Mouse (Mus musculus): ENCODE measurements around the gene Txnip.

- TF ChIP-seq CTCF (IDR thresholded peaks at IDR 0.05; ENCODE audit: control insufficient read depth, insufficient read depth, insufficient read length) (no peak), MYOG (IDR thresholded peaks at IDR 0.05; ENCODE audit: control insufficient read depth, extremely low read depth, insufficient read length) (no peak)
These were observed 11.7 kb downstream of the Txnip start for GRCm38 (mm10) chr3:96569506-96569905.
